Mouse (Mus musculus): ENCODE results near the gene Kif17. TPM values are rescaled to one million over a fixed set of nuclear protein-coding genes. Genes with fewer than 3 reads are reported as not detected.
A peak's percentile ranks its signal among the peaks of the same experiment; 100 is the strongest.

Gene Kif17
- polyA plus RNA-seq, 1 experiment from 2014 or later, result 4.0 TPM

DNA sequence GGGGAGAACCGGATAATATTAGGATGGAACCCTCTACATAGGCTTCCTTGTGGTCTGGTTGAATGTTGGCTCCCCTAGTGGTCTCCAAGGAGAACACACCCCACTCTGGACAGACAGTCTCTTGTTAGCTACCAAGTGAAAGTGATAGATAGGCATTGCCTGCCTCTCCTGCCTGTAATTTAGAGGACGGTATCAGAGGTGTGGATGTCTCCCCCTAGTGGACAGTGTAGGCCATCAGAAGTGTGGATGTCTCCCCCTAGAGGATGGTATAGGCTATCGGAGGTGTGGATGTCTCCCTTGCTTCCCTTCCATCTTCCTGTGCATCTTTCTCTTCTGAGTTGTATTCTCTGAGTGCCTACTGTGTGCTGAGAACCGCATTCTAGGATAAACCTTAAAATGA lies 32.6 kb downstream of the Kif17 start:
- no peaks in the 10 kb centered on the region for H3K9me3 ChIP-seq (replicated peaks; ENCODE audit: control insufficient read depth, low read length, poor library complexity, severe bottlenecking)
- no peaks in the 10 kb centered on the region for H3K27me3 ChIP-seq (ENCODE audit: control insufficient read depth, insufficient read depth, low read depth, low read length)
- H3K9ac ChIP-seq (ENCODE audit: low read depth, low read length), result no peak overlapping the region
- H3K27ac ChIP-seq (ENCODE audit: low read length), result no peak overlapping the region
- H3K4me2 ChIP-seq (ENCODE audit: low read length), result no peak overlapping the region
- H3K36me3 ChIP-seq (ENCODE audit: control insufficient read depth, insufficient read depth, low read length), result no peaks in the 10 kb centered on the region
- H3K4me1 ChIP-seq (ENCODE audit: control insufficient read depth, insufficient read depth, low read length), result no peaks in the 10 kb centered on the region; the same call in 1 of the 2 replicates
- ATAC-seq, result 0 out of 2 replicates have a peak, but pooled peaks have one; percentile 60
- 20% methylated on average over 4 of the region's 4 CpGs for WGBS
- H3K4me3 ChIP-seq (ENCODE audit: low read depth, low read length), result no peak overlapping the region

DNA sequence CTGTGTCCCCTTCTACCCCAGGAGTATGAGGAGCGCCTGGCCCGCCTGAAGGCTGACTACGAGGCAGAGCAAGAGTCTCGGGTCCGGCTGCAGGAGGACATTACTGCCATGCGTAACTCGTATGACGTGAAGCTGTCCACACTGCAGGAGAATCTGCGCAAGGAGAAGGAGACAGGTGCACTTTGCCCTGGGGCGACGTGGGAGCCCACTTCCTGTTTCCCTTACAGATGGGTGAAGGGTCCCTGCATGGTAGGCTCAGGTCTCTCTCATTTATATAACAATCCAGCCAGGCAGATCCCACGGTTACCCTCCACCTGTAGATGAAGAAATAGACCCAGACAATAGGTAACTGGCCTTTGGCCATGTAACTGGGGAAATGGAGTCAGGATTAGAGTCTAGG lies 36.2 kb downstream of the Kif17 start:
- H3K4me3 ChIP-seq (ENCODE audit: low read depth, low read length), result no peak overlapping the region
- H3K27ac ChIP-seq (ENCODE audit: low read length), result no peak overlapping the region
- no peak overlapping the region for H3K9ac ChIP-seq (ENCODE audit: low read depth, low read length)
- no peak for ATAC-seq
- no peaks in the 10 kb centered on the region for H3K9me3 ChIP-seq (replicated peaks; ENCODE audit: control insufficient read depth, low read length, poor library complexity, severe bottlenecking)
- no peak overlapping the region for H3K4me2 ChIP-seq (ENCODE audit: low read length)
- H3K36me3 ChIP-seq (ENCODE audit: control insufficient read depth, insufficient read depth, low read length), result no peaks in the 10 kb centered on the region
- 89% methylated on average over 12 of the region's 12 CpGs for WGBS
- no peaks in the 10 kb centered on the region; the same call in 1 of the 2 replicates for H3K4me1 ChIP-seq (ENCODE audit: control insufficient read depth, insufficient read depth, low read length)
- no peaks in the 10 kb centered on the region for H3K27me3 ChIP-seq (ENCODE audit: control insufficient read depth, insufficient read depth, low read depth, low read length)

DNA sequence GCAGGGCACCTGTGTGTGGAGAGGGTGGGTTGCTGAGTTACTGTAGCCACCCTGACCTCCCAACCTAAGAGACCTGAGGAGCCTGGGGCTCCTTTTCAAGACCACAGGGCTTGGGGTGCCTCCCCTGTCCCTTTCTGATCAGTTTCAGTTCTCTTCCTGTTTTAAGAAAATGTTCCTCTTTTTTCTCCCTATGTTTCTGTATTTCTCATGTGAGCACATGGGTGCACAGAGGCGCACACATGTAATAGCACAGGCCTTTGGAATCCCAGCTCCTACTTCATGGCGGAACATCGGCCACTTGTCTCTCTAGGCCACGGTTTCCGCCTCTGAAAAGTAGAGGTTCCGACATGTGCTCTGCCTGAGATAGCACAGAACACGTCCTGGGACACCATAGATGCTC lies 38.5 kb downstream of the Kif17 start:
- no peaks in the 10 kb centered on the region for H3K9me3 ChIP-seq (replicated peaks; ENCODE audit: control insufficient read depth, low read length, poor library complexity, severe bottlenecking)
- H3K4me1 ChIP-seq (ENCODE audit: control insufficient read depth, insufficient read depth, low read length), result peaks cover 6% of the 10 kb centered on the region
- H3K36me3 ChIP-seq (ENCODE audit: control insufficient read depth, insufficient read depth, low read length), result no peaks in the 10 kb centered on the region
- no peak overlapping the region for H3K9ac ChIP-seq (ENCODE audit: low read depth, low read length)
- H3K4me3 ChIP-seq (ENCODE audit: low read depth, low read length), result no peak overlapping the region
- no peak overlapping the region for H3K4me2 ChIP-seq (ENCODE audit: low read length)
- H3K27ac ChIP-seq (ENCODE audit: low read length), result no peak overlapping the region
- ATAC-seq, result no peak
- H3K27me3 ChIP-seq (ENCODE audit: control insufficient read depth, insufficient read depth, low read depth, low read length), result no peaks in the 10 kb centered on the region
- WGBS, result 86% methylated on average over 7 of the region's 7 CpGs

DNA sequence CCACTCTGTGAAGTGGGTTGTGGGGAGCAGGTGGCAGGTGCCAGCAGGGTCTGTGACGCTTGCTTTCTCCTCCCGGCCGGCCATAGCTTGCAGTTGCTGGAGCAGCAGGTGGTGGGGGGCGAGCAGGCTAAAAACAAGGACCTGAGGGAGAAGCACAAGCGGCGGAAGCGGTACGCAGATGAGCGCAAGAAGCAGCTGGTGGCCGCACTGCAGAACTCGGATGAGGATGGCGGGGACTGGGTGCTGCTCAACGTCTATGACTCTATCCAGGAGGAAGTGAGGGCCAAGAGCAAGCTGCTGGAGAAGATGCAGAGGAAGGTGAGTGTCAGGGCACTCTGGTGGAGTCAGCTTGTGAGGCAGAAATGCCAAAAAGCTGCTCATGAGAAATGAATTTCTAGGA lies 41.8 kb downstream of the Kif17 start:
- no peak overlapping the region for H3K4me3 ChIP-seq (ENCODE audit: low read depth, low read length)
- no peak overlapping the region for H3K9ac ChIP-seq (ENCODE audit: low read depth, low read length)
- no peaks in the 10 kb centered on the region for H3K27me3 ChIP-seq (ENCODE audit: control insufficient read depth, insufficient read depth, low read depth, low read length)
- H3K4me2 ChIP-seq (ENCODE audit: low read length), result no peak overlapping the region
- ATAC-seq, result no peak
- H3K36me3 ChIP-seq (ENCODE audit: control insufficient read depth, insufficient read depth, low read length), result no peaks in the 10 kb centered on the region
- H3K27ac ChIP-seq (ENCODE audit: low read length), result no peak overlapping the region
- WGBS, result 90% methylated on average over 13 of the region's 13 CpGs
- H3K9me3 ChIP-seq (replicated peaks; ENCODE audit: control insufficient read depth, low read length, poor library complexity, severe bottlenecking), result no peaks in the 10 kb centered on the region
- H3K4me1 ChIP-seq (ENCODE audit: control insufficient read depth, insufficient read depth, low read length), result peaks cover 10% of the 10 kb centered on the region

DNA sequence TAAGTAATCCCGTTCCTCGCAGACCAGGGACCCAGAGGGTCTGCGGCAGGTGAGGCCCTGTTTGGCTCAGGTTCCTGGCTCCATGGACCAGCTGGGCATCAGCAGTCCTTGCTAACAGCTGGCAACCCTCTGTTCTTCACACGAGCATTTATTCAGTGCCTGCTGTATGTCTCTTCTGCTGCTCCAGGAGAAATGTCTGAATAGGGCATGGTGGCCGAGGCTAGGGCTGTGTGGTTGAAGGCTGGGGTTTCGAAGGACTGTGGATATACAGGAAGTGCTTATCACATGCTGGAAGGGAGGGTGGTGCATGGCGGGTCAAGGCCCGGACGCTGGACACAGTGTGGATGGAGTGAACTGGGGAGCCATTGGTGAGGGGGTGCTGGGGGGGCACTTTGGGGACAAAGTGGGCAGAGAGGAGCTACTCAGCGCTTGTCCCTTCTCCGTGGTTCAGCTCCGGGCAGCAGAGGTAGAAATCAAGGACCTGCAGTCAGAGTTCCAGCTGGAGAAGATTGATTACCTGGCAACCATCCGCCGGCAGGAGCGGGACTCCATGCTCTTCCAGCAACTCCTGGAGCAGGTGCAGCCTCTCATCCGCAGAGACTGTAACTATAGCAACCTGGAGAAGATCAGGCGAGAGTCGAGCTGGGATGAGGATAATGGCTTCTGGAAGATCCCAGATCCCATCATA lies 43.2 kb downstream of the Kif17 start:
- H3K27ac ChIP-seq (ENCODE audit: low read length), result peak overlapping the region; percentile 85
- peaks cover 10% of the 10 kb centered on the region for H3K4me1 ChIP-seq (ENCODE audit: control insufficient read depth, insufficient read depth, low read length)
- ATAC-seq, result peak; percentile 78
- H3K9me3 ChIP-seq (replicated peaks; ENCODE audit: control insufficient read depth, low read length, poor library complexity, severe bottlenecking), result no peaks in the 10 kb centered on the region
- 63% methylated on average over 18 of the region's 18 CpGs for WGBS
- no peak overlapping the region for H3K4me3 ChIP-seq (ENCODE audit: low read depth, low read length)
- peak overlapping the region; percentile 30; the same call in 1 of the 2 replicates for H3K9ac ChIP-seq (ENCODE audit: low read depth, low read length)
- H3K27me3 ChIP-seq (ENCODE audit: control insufficient read depth, insufficient read depth, low read depth, low read length), result no peaks in the 10 kb centered on the region
- H3K4me2 ChIP-seq (ENCODE audit: low read length), result peak overlapping the region; percentile 26
- no peaks in the 10 kb centered on the region for H3K36me3 ChIP-seq (ENCODE audit: control insufficient read depth, insufficient read depth, low read length)

DNA sequence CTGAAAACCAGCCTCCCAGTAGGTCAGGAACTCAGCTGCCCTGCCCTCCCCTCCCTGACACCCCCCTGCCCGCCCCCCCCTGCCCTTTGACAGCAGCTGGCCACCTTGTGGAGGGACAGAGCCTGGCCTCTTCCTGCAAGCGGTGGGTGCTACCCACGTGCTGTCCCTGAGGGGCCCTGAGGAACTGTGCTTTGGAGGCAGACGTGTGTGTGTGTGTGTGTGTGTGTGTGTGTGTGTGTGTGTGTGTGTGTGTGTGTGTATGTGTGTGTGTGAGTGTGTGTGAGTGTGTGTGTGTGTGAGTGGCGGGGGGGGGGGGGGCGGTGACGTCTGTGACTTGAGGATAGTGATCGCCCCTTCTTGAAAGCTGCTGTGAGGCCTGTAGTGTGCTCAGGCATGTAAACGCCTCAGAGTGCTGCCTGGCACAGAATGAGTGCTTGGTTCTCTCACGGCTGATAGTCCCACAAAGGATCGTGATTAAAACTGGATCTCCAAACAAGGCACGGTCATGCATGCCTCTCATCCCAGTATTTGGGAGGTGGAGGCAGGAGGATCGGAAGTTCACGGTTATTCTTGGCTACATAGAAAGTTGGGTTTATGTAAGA lies 43.8 kb downstream of the Kif17 start:
- peaks cover 10% of the 10 kb centered on the region for H3K4me1 ChIP-seq (ENCODE audit: control insufficient read depth, insufficient read depth, low read length)
- peak; percentile 43; the same call in 1 of the 2 replicates for ATAC-seq
- no peak overlapping the region for H3K4me3 ChIP-seq (ENCODE audit: low read depth, low read length)
- H3K9me3 ChIP-seq (replicated peaks; ENCODE audit: control insufficient read depth, low read length, poor library complexity, severe bottlenecking), result no peaks in the 10 kb centered on the region
- H3K4me2 ChIP-seq (ENCODE audit: low read length), result peak overlapping the region; percentile 26; the same call in 1 of the 2 replicates
- H3K27ac ChIP-seq (ENCODE audit: low read length), result peak overlapping the region; percentile 85
- no peaks in the 10 kb centered on the region for H3K36me3 ChIP-seq (ENCODE audit: control insufficient read depth, insufficient read depth, low read length)
- H3K9ac ChIP-seq (ENCODE audit: low read depth, low read length), result peak overlapping the region; percentile 30; the same call in 1 of the 2 replicates
- no peaks in the 10 kb centered on the region for H3K27me3 ChIP-seq (ENCODE audit: control insufficient read depth, insufficient read depth, low read depth, low read length)
- WGBS, result 75% methylated on average over 13 of the region's 14 CpGs

DNA sequence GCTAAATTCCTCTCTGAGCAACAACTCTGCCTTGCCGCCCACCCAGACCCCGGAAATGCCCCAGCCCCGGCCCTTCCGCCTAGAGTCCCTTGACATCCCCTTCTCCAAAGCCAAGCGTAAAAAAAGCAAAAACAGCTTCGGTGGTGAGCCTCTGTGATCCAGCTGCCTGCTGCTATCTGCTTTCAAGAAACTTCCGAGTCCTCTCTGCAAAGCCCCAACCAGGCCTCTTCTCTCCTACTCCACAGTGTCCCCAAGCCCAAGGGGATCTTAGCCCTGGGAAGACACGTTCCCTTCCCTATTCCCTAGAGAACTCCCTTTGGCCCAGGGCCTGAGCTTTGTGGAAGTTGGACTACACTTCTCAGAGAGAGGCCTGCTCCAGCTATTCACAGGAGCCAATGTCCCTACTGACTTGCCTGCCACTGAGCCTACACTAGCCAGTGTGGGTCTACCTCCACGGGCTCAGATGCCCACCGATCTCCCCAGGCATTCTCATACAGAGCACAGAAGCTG lies 51.1 kb downstream of the Kif17 start:
- H3K4me3 ChIP-seq (ENCODE audit: low read depth, low read length), result no peak overlapping the region
- no peaks in the 10 kb centered on the region; the same call in 1 of the 2 replicates for H3K9me3 ChIP-seq (replicated peaks; ENCODE audit: control insufficient read depth, low read length, poor library complexity, severe bottlenecking)
- H3K36me3 ChIP-seq (ENCODE audit: control insufficient read depth, insufficient read depth, low read length), result no peaks in the 10 kb centered on the region
- WGBS, result 85% methylated on average over 10 of the region's 10 CpGs
- no peak overlapping the region for H3K27ac ChIP-seq (ENCODE audit: low read length)
- ATAC-seq, result no peak
- peaks cover 16% of the 10 kb centered on the region for H3K4me1 ChIP-seq (ENCODE audit: control insufficient read depth, insufficient read depth, low read length)
- H3K27me3 ChIP-seq (ENCODE audit: control insufficient read depth, insufficient read depth, low read depth, low read length), result no peaks in the 10 kb centered on the region
- no peak overlapping the region for H3K9ac ChIP-seq (ENCODE audit: low read depth, low read length)
- H3K4me2 ChIP-seq (ENCODE audit: low read length), result no peak overlapping the region

DNA sequence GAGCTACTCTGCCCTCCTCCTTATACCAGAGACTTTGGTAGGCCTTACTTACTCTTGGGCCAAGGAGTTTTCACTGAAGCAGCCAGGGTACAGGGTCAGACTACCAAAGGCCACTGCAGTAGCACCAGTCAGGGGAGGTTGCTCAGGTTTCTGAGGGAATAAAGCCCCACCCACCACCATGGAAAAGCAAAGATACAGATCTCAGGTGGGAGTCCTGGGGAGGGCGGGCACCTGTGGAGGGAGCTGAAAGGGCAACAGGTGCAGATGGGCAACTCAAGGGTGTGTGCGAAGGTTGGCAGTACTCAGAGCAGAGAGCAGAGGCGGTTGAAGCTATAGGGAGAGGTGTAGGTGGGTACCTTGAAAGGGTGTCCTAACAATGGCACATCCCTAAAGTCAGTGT lies 52.8 kb downstream of the Kif17 start:
- WGBS, result 96% methylated on average over 3 of the region's 3 CpGs
- Histone ChIP-seq H3K36me3 (ENCODE audit: control insufficient read depth, insufficient read depth, low read length) (no peaks in the 10 kb centered on the region), H3K9ac (ENCODE audit: low read depth, low read length) (no peak overlapping the region), H3K9me3 (replicated peaks; ENCODE audit: control insufficient read depth, low read length, poor library complexity, severe bottlenecking) (no peaks in the 10 kb centered on the region; the same call in 1 of the 2 replicates), H3K27ac (ENCODE audit: low read length) (no peak overlapping the region), H3K27me3 (ENCODE audit: control insufficient read depth, insufficient read depth, low read depth, low read length) (no peaks in the 10 kb centered on the region), H3K4me3 (ENCODE audit: low read depth, low read length) (no peak overlapping the region), H3K4me1 (ENCODE audit: control insufficient read depth, insufficient read depth, low read length) (peaks cover 16% of the 10 kb centered on the region), H3K4me2 (ENCODE audit: low read length) (no peak overlapping the region)
- no peak for ATAC-seq

DNA sequence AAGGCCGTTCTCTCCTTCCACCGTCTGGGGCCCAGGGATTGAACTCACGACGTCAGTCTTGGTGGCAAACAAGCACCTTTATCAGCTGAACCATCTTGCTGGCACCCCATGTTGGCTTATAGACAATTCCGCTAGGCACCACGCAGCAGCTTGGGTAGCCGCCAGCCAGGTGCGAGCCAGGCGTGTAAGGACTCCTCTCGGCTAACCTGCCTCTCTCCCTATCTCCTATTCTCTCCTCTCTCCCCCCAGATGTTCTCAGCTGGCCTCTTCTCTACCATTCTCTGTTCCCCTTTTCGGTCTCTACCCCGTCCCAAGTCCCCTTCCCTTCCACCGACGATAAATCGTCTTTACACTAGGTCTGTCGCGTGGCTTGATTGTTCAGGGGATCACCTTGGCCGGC lies 53.5 kb downstream of the Kif17 start:
- Histone ChIP-seq H3K36me3 (ENCODE audit: control insufficient read depth, insufficient read depth, low read length) (no peaks in the 10 kb centered on the region), H3K27ac (ENCODE audit: low read length) (peak overlapping the region; percentile 83), H3K4me3 (ENCODE audit: low read depth, low read length) (peak overlapping the region; percentile 86), H3K9me3 (replicated peaks; ENCODE audit: control insufficient read depth, low read length, poor library complexity, severe bottlenecking) (no peaks in the 10 kb centered on the region; the same call in 1 of the 2 replicates), H3K4me1 (ENCODE audit: control insufficient read depth, insufficient read depth, low read length) (peaks cover 16% of the 10 kb centered on the region), H3K9ac (ENCODE audit: low read depth, low read length) (peak overlapping the region; percentile 72), H3K4me2 (ENCODE audit: low read length) (peak overlapping the region; percentile 78), H3K27me3 (ENCODE audit: control insufficient read depth, insufficient read depth, low read depth, low read length) (no peaks in the 10 kb centered on the region)
- 13% methylated on average over 18 of the region's 18 CpGs for WGBS
- ATAC-seq, result no peak

Measured in midbrain, embryonic 16.5 days (tissue).